In the genomic region with DNA sequence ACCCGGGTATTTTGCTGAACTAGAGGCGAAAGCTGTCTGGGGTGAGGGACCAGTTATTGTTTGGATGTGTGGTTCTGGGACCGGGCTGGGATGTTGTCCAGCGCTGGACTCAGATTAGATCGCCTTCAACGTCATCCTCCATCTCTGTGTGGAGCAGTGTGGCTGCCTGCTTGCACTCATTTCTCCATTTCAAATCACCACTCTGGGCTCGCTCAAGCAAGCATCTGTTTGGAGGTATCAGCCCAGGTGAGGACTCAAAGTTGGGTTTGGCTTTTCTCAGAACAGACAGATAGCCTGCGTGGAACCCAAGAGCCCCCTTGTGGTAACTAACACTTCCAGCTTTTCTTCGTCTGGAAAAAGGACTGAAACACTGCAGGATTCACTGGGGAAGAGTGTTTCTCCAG, we compare ENCODE assay signal across 8 mouse cellular contexts. TPM values are rescaled to one million over a fixed set of nuclear protein-coding genes. Genes with fewer than 3 reads are reported as not detected.
DNase-seq lines count a peak whose midpoint lies in the region; ATAC-seq and TF ChIP-seq lines count a peak whose summit lies in the region.

No protein-coding gene starts in this region.

- peak overlapping the region; percentile 69 for H3K27ac ChIP-seq in forebrain, postnatal 0 days (ENCODE audit: low read depth, low read length)
- no peak overlapping the region for H3K27ac ChIP-seq in kidney, adult 2 months (ENCODE audit: insufficient read depth, low read depth, low read length)
- no peak overlapping the region for H3K27ac ChIP-seq in limb, embryonic 10.5 days
- peak overlapping the region; percentile 34; the same call in 1 of the 2 replicates for H3K27ac ChIP-seq in neural tube, embryonic 14.5 days (ENCODE audit: low read depth, low read length)

- no peak for TF ChIP-seq POLR2A in kidney, adult 2 months (IDR thresholded peaks at IDR 0.05; ENCODE audit: low read depth, low read length)

- H3K27me3 ChIP-seq in forebrain, postnatal 0 days (ENCODE audit: insufficient read depth, low read length): no peaks in the 10 kb centered on the region
- H3K27me3 ChIP-seq in kidney, adult 2 months (replicated peaks; ENCODE audit: control insufficient read depth, insufficient read depth, low read length): no peaks in the 10 kb centered on the region
- H3K27me3 ChIP-seq in limb, embryonic 10.5 days (ENCODE audit: low read depth, poor library complexity, severe bottlenecking): no peaks in the 10 kb centered on the region
- H3K27me3 ChIP-seq in neural tube, embryonic 14.5 days (ENCODE audit: control insufficient read depth, insufficient read depth, low read length): no peaks in the 10 kb centered on the region

- H3K4me2 ChIP-seq in forebrain, postnatal 0 days (ENCODE audit: low read depth): peak overlapping the region; percentile 36
- H3K4me2 ChIP-seq in neural tube, embryonic 14.5 days (ENCODE audit: low read depth, low read length): peak overlapping the region; percentile 8; the same call in 1 of the 2 replicates

- peak; percentile 94 for TF ChIP-seq CTCF in forebrain, postnatal 0 days (IDR thresholded peaks at IDR 0.05; ENCODE audit: low read depth)
- TF ChIP-seq CTCF in kidney, adult 2 months (conservative IDR thresholded peaks at IDR 0.05; ENCODE audit: insufficient read depth, insufficient read length, low read depth, low read length): peak; percentile 71

- H3K9ac ChIP-seq in forebrain, postnatal 0 days: no peak overlapping the region; the same call in 1 of the 2 replicates
- no peak overlapping the region for H3K9ac ChIP-seq in neural tube, embryonic 14.5 days (replicated peaks; ENCODE audit: low read depth, low read length)

- 0 out of 2 replicates have a peak, but pooled peaks cover 4% of the 10 kb centered on the region for H3K4me1 ChIP-seq in forebrain, postnatal 0 days (ENCODE audit: insufficient read depth)
- H3K4me1 ChIP-seq in kidney, adult 2 months (ENCODE audit: control insufficient read depth, insufficient read depth, low read length): no peaks in the 10 kb centered on the region
- peaks cover 8% of the 10 kb centered on the region for H3K4me1 ChIP-seq in limb, embryonic 10.5 days
- H3K4me1 ChIP-seq in neural tube, embryonic 14.5 days (ENCODE audit: control insufficient read depth, insufficient read depth, low read length): peaks cover 9% of the 10 kb centered on the region

- no peaks in the 10 kb centered on the region for H3K36me3 ChIP-seq in forebrain, postnatal 0 days (ENCODE audit: insufficient read depth)
- H3K36me3 ChIP-seq in kidney, adult 2 months (ENCODE audit: control insufficient read depth, insufficient read depth, low read length): no peaks in the 10 kb centered on the region
- H3K36me3 ChIP-seq in limb, embryonic 10.5 days: no peaks in the 10 kb centered on the region
- H3K36me3 ChIP-seq in neural tube, embryonic 14.5 days (ENCODE audit: control insufficient read depth, insufficient read depth, low read length): no peaks in the 10 kb centered on the region

- WGBS in forebrain, postnatal 0 days: 40% methylated on average over 9 of the region's 9 CpGs
- 47% methylated on average over 9 of the region's 9 CpGs for WGBS in kidney, adult 2 months
- 50% methylated on average over 9 of the region's 9 CpGs for WGBS in limb, embryonic 10.5 days
- WGBS in neural tube, embryonic 14.5 days: 42% methylated on average over 9 of the region's 9 CpGs

- H3K4me3 ChIP-seq in forebrain, postnatal 0 days (ENCODE audit: low read depth, low read length): no peak overlapping the region
- no peak overlapping the region for H3K4me3 ChIP-seq in kidney, adult 2 months (ENCODE audit: insufficient read depth, low read depth, low read length)
- no peak overlapping the region for H3K4me3 ChIP-seq in limb, embryonic 10.5 days
- no peak overlapping the region for H3K4me3 ChIP-seq in neural tube, embryonic 14.5 days (ENCODE audit: low read depth, low read length)

- H3K9me3 ChIP-seq in forebrain, postnatal 0 days (ENCODE audit: low read length): no peaks in the 10 kb centered on the region
- H3K9me3 ChIP-seq in limb, embryonic 10.5 days (replicated peaks): no peaks in the 10 kb centered on the region
- H3K9me3 ChIP-seq in neural tube, embryonic 14.5 days (ENCODE audit: control insufficient read depth, low read length): no peaks in the 10 kb centered on the region

- DNase-seq in thymus, postnatal 0 days (ENCODE audit: low spot score): peak; percentile 22
- no peak for DNase-seq in thymus, postnatal 36 days
- peak; percentile 6 for DNase-seq in c-Kit-positive CD71-positive TER-119-positive erythroid progenitor cells, embryonic 14.5 days (ENCODE audit: low spot score)
- peak; percentile 84 for DNase-seq in forebrain, postnatal 0 days
- peak; percentile 51 for DNase-seq in kidney, adult 2 months
- peak; percentile 63 for DNase-seq in limb, embryonic 10.5 days (ENCODE audit: low spot score)

- peak; percentile 83 for ATAC-seq in forebrain, postnatal 0 days
- peak; percentile 87 for ATAC-seq in neural tube, embryonic 14.5 days (ENCODE audit: low read depth)
- no peak for ATAC-seq in megakaryocyte, adult 5-6 weeks (ENCODE audit: poor library complexity, severe bottlenecking)

RNA-seq across cellular contexts. Expression of gene Gpalpp1, which starts 33.5 kb away (rescaled TPM):
- 10.8 and 11.6 TPM in 2 replicates for polyA plus RNA-seq in thymus, postnatal 0 days (2015; fragmentation: Nextera tagmentation; extraction: Ambion mirVana)
- total RNA-seq in forebrain, postnatal 0 days (2014; rRNA removed): 24.6 and 25.0 TPM in 2 replicates
- 6.8 and 9.3 TPM in 2 replicates for polyA plus RNA-seq in forebrain, postnatal 0 days (2015; fragmentation: Nextera tagmentation; extraction: Ambion mirVana)
- polyA plus RNA-seq in kidney, adult 2 months (2012; rRNA removed): 4.1 and 5.5 TPM in 2 replicates
- polyA plus RNA-seq in limb, embryonic 10.5 days (2016; fragmentation: Nextera tagmentation; extraction: Ambion mirVana): 13.8 and 15.1 TPM in 2 replicates
- polyA plus RNA-seq in neural tube, embryonic 14.5 days (2014; fragmentation: Nextera tagmentation; extraction: Ambion mirVana): 10.4 and 15.4 TPM in 2 replicates
- 15.3 and 17.1 TPM in 2 replicates for total RNA-seq in megakaryocyte, adult 5-6 weeks (2015)
- total RNA-seq in megakaryocyte, adult 5-6 weeks (2017): 31.9 and 35.3 TPM in 2 replicates

RNA-seq across cellular contexts. Expression of gene Nufip1, which starts 33.6 kb away (rescaled TPM):
- polyA plus RNA-seq in thymus, postnatal 0 days (2015; fragmentation: Nextera tagmentation; extraction: Ambion mirVana): 15.5 and 16.6 TPM in 2 replicates
- total RNA-seq in forebrain, postnatal 0 days (2014; rRNA removed): 11.8 and 13.8 TPM in 2 replicates
- 14.4 and 15.2 TPM in 2 replicates for polyA plus RNA-seq in forebrain, postnatal 0 days (2015; fragmentation: Nextera tagmentation; extraction: Ambion mirVana)
- polyA plus RNA-seq in kidney, adult 2 months (2012; rRNA removed): 1.8 and 2.6 TPM in 2 replicates
- polyA plus RNA-seq in limb, embryonic 10.5 days (2016; fragmentation: Nextera tagmentation; extraction: Ambion mirVana): 21.8 and 22.3 TPM in 2 replicates
- 12.1 and 13.4 TPM in 2 replicates for polyA plus RNA-seq in neural tube, embryonic 14.5 days (2014; fragmentation: Nextera tagmentation; extraction: Ambion mirVana)
- 11.5 and 13.3 TPM in 2 replicates for total RNA-seq in megakaryocyte, adult 5-6 weeks (2015)
- 17.5 and 19.1 TPM in 2 replicates for total RNA-seq in megakaryocyte, adult 5-6 weeks (2017)

Comparison
In these comparisons a context has a peak if more than half of its experiments do, and no peak if none do; other contexts are left out.
1. DNase-seq: peak in thymus, postnatal 0 days (single experiment), c-Kit-positive CD71-positive TER-119-positive erythroid progenitor cells, embryonic 14.5 days (single experiment), forebrain, postnatal 0 days (single experiment), kidney, adult 2 months (single experiment) and limb, embryonic 10.5 days (single experiment); none in thymus, postnatal 36 days (0 of 2).
2. H3K27ac ChIP-seq: peak in forebrain, postnatal 0 days (single experiment) and neural tube, embryonic 14.5 days (single experiment); none in kidney, adult 2 months (single experiment) and limb, embryonic 10.5 days (single experiment).